Mouse (Mus musculus) CH12.LX (cell line): ENCODE data around the gene Dennd2c.

Experiments used
- IRF4 ChIP-seq: IDR thresholded peaks from 2 replicates; pipeline ENCODE4 v1.6.1; 2014; ENCODE audit warnings: low read depth, mild to moderate bottlenecking, inconsistent platforms, low read length, improper control_type of control experiment
- POLR2A ChIP-seq: IDR thresholded peaks from 2 replicates; pipeline ENCODE4 v1.6.1; 2011; ENCODE audit warnings: low read depth, mild to moderate bottlenecking, improper control_type of control experiment, low read length
- SMC3 ChIP-seq: IDR thresholded peaks from 2 replicates; pipeline ENCODE4 v1.6.1; 2011; ENCODE audit warnings: low read depth, low read length, improper control_type of control experiment
- UBTF ChIP-seq: IDR thresholded peaks from 2 replicates; pipeline ENCODE4 v1.6.1; 2012; ENCODE audit warnings: low read depth, mild to moderate bottlenecking, inconsistent platforms, low read length, improper control_type of control experiment, moderate library complexity
- USF1 ChIP-seq: IDR thresholded peaks from 2 replicates; pipeline ENCODE4 v1.6.1; 2014; ENCODE audit warnings: low read depth, mild to moderate bottlenecking, inconsistent platforms, low read length, improper control_type of control experiment
- ZC3H11A ChIP-seq: IDR thresholded peaks from 2 replicates; pipeline ENCODE4 v1.6.1; 2012; ENCODE audit warnings: low read depth, mild to moderate bottlenecking, inconsistent platforms, low read length, improper control_type of control experiment
- ZKSCAN1 ChIP-seq: IDR thresholded peaks from 2 replicates; pipeline ENCODE4 v1.6.1; 2012; ENCODE audit warnings: low read depth, inconsistent platforms, low read length, improper control_type of control experiment, borderline replicate concordance
- ZMIZ1 ChIP-seq: IDR thresholded peaks from 2 replicates; pipeline ENCODE4 v1.6.1; 2012; ENCODE audit warnings: low read depth, mild to moderate bottlenecking, inconsistent platforms, low read length, improper control_type of control experiment
- ZNF384 ChIP-seq: IDR thresholded peaks from 2 replicates; pipeline ENCODE4 v1.6.1; 2012; ENCODE audit warnings: low read depth, low read length, improper control_type of control experiment, inconsistent platforms

DNA sequence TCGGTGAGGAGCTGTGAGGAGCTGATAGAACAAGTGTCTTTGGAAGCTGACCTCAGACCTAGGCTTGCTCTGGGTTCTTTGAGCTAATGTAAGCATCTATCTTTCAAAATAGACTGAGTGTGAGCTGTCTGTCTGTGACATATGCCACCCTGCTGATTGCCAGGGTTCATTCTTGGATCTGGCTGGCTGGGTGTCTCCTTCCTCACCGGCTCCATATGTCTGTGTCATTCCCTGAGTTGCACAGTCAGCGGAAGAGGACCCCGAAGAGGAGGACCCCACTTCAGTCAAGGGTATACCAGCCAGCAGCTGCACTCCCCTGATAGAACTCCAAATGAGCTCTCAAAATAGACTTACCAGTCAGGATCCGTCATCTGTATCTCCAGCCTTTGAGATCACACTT lies 19.6 kb upstream of the Dennd2c start:
- no peak for TF ChIP-seq USF1
- no peak for TF ChIP-seq ZMIZ1
- TF ChIP-seq POLR2A = no peak
- TF ChIP-seq ZC3H11A = no peak
- TF ChIP-seq ZKSCAN1 = no peak
- TF ChIP-seq ZNF384 = no peak
- no peak for TF ChIP-seq SMC3
- TF ChIP-seq IRF4 = no peak
- no peak for TF ChIP-seq UBTF
